Mouse (Mus musculus) olfactory bulb, adult 2 months (tissue): ENCODE results near the gene Vcam1.

Experiments
- CTCF ChIP-seq: fragments of 200-500 bp; IDR thresholded peaks from 2 replicates; pipeline ENCODE4 v1.5.1; 2012; ENCODE audit warnings: low read depth, mild to moderate bottlenecking, low read length, moderate library complexity; ENCODE audit not compliant: insufficient read depth
- POLR2A ChIP-seq: fragments of 200-500 bp; IDR thresholded peaks from 2 replicates; pipeline ENCODE4 v1.6.1; 2012; ENCODE audit warnings: mild to moderate bottlenecking, low read depth, low read length, moderate library complexity; ENCODE audit not compliant: insufficient read depth

GRCm38 (mm10) chr3:116163517-116163916, 34.0 kb upstream of the Vcam1 start:
- TF ChIP-seq CTCF (no peak), POLR2A (no peak)
